Mouse (Mus musculus) intestine, postnatal 0 days (tissue): ENCODE measurements around the gene Ank. TPM values are rescaled to one million over a fixed set of nuclear protein-coding genes. Genes with fewer than 3 reads are reported as not detected.

ENCODE experiments used
- ATAC-seq: fragments of 200-750 bp; cut with Nextera tagmentation; 2 replicates; pipeline ENCODE4 v1.8.0; 2017; ENCODE audit warnings: mild to moderate bottlenecking, moderate TSS enrichment, moderate library complexity
- H3K27ac ChIP-seq: fragments of 300-500 bp; sonication (generic); 2 replicates; pipeline ENCODE4 v1.5.1; 2014; ENCODE audit warnings: mild to moderate bottlenecking, low read depth, low read length, moderate library complexity
- H3K27me3 ChIP-seq: fragments of 300-500 bp; sonication (generic); replicated peaks from 2 replicates; pipeline ENCODE4 v1.6.1; 2014; ENCODE audit warnings: low read length, mixed read lengths; ENCODE audit not compliant: control insufficient read depth, insufficient read depth
- H3K36me3 ChIP-seq: fragments of 300-500 bp; sonication (generic); 2 replicates; pipeline ENCODE4 v1.6.1; 2014; ENCODE audit warnings: mild to moderate bottlenecking, moderate library complexity; ENCODE audit not compliant: control insufficient read depth, insufficient read depth
- H3K4me1 ChIP-seq: fragments of 300-500 bp; sonication (generic); replicated peaks from 2 replicates; pipeline ENCODE4 v1.6.1; 2014; ENCODE audit warnings: antibody characterized with exemption, low read length, mixed read lengths; ENCODE audit not compliant: control insufficient read depth, insufficient read depth
- H3K4me2 ChIP-seq: fragments of 300-500 bp; sonication (generic); replicated peaks from 2 replicates; pipeline ENCODE4 v1.6.1; 2014; ENCODE audit warnings: low read depth, mild to moderate bottlenecking, moderate library complexity
- H3K4me3 ChIP-seq: fragments of 300-500 bp; sonication (generic); 2 replicates; pipeline ENCODE4 v1.5.1; 2014; ENCODE audit warnings: low read depth, low read length
- H3K9ac ChIP-seq: fragments of 300-500 bp; sonication (generic); 2 replicates; pipeline ENCODE4 v1.6.1; 2014; ENCODE audit warnings: mild to moderate bottlenecking, low read depth, low read length
- H3K9me3 ChIP-seq: fragments of 300-500 bp; sonication (generic); 2 replicates; pipeline ENCODE4 v1.6.1; 2016; ENCODE audit warnings: mixed run types; ENCODE audit not compliant: control insufficient read depth
- CTCF ChIP-seq: sonication (generic); IDR thresholded peaks from 2 replicates; pipeline ENCODE4 v1.5.1; 2016; ENCODE audit warnings: low read depth, mild to moderate bottlenecking, control low read depth, antibody characterized with exemption, moderate library complexity
- WGBS: fragments of 180-500 bp; shearing (Covaris S2); extraction: QIAGEN DNeasy Blood & Tissue Kit; methylation state at CpG from one replicate; pipeline ENCODE4 v1.1.7; 2014; 5-methylcytosine and 5-hydroxymethylcytosine counted together
- polyA plus RNA-seq: library from polyadenylated mRNA; unstranded; fragments of >200 nt; fragmentation: Nextera tagmentation; extraction: Ambion mirVana; gene quantifications from 2 replicates; pipeline ENCODE4 v1.2.1, GENCODE M21; 2015

Gene Ank
- polyA plus RNA-seq, 1 experiment from 2014 or later: 20.9 TPM

DNA sequence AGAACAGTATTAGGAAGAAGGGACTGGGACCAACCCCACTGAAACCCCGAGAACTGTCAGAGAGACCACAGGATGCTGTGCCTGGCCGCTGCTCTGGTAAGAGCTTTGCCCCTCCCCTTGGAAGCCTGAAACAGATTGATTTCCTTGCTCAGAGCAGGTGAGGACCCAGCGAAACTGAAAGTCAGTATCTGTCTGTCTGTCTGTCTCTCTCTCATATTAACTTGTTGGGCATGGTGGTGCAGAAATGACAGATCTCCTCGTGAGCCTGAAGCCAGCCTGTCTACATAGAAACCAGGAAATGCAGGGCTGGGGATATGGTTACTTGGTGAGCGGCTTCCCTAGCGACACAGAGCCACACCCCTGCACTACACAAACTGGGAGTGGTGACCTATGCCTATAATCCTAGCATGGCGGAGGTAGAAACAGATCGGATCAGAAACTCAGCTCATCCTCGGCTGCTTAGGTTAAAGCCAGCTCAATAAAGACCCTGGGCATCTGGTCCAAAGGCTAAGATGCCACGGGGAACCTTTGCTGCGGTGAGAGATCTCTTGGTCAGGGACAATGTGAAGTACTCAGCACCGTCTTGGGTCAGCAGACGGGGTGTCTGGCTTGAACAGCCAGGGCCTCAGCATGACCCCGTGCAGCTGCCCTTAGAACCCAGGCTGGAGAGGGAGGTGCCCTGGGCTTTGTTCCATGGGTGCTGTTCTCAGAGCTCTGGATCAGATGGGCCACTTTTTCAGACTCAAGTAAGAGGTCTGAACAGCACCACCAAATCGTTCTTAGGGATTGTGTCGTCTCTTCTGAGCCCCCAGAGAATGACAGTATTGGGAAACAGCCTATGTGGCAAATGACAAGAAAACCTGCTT, 111.7 kb downstream of the Ank start:
- Histone ChIP-seq H3K36me3 (peaks cover 10% of the 10 kb centered on the region; the same call in 1 of the 2 replicates), H3K4me1 (no peaks in the 10 kb centered on the region), H3K9ac (no peak overlapping the region), H3K27ac (no peak overlapping the region), H3K27me3 (no peaks in the 10 kb centered on the region), H3K4me2 (peak overlapping the region; percentile 32; the same call in 1 of the 2 replicates), H3K4me3 (no peak overlapping the region), H3K9me3 (no peaks in the 10 kb centered on the region)
- TF ChIP-seq CTCF: no peak
- WGBS: 64% methylated on average over 16 of the region's 16 CpGs
- ATAC-seq: peak; percentile 80

- WGBS: 66% methylated on average over 6 of the region's 6 CpGs
Observed at GRCm38 (mm10) chr15:27578918-27579317, 112.4 kb downstream of the Ank start.

GRCm38 (mm10) chr15:27579853-27580252, 113.4 kb downstream of the Ank start:
- H3K36me3 ChIP-seq: peaks cover 7% of the 10 kb centered on the region; the same call in 1 of the 2 replicates
- H3K4me1 ChIP-seq: no peaks in the 10 kb centered on the region
- TF ChIP-seq CTCF: no peak
- no peak overlapping the region for H3K4me2 ChIP-seq
- no peaks in the 10 kb centered on the region for H3K27me3 ChIP-seq
- 82% methylated on average over 2 of the region's 2 CpGs for WGBS
- H3K9ac ChIP-seq: no peak overlapping the region
- H3K4me3 ChIP-seq: no peak overlapping the region
- H3K9me3 ChIP-seq: no peaks in the 10 kb centered on the region
- ATAC-seq: no peak
- H3K27ac ChIP-seq: no peak overlapping the region

More at GRCm38 (mm10) chr15:27578918-27579317, 112.4 kb downstream of the Ank start:
- no peak for TF ChIP-seq CTCF
- Histone ChIP-seq H3K36me3 (peaks cover 10% of the 10 kb centered on the region; the same call in 1 of the 2 replicates), H3K4me1 (no peaks in the 10 kb centered on the region), H3K9ac (no peak overlapping the region), H3K4me2 (no peak overlapping the region), H3K27me3 (no peaks in the 10 kb centered on the region), H3K9me3 (no peaks in the 10 kb centered on the region), H3K4me3 (no peak overlapping the region), H3K27ac (no peak overlapping the region)
- ATAC-seq: no peak

DNA sequence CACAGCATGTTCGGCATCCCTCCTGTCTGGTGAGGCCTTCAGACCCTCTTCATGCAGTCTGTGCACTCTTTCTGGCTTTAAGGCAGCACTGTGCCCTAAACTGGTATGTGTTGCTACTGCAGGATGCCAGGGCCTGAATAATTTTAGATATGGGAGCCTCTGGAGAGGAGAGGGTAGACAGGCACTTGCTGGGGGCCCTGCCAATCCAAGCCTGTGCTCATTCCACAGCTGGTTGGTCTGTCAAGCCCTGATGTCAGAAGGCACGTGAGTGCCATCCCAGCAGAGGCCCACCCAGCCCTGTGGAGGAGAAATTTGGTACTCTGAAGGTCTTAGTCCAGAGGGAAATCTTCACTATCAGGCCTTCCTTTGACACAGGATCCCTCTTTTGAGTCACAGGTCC, 114.3 kb downstream of the Ank start:
- Histone ChIP-seq H3K4me2 (no peak overlapping the region), H3K27me3 (no peaks in the 10 kb centered on the region)
- ATAC-seq: no peak

GRCm38 (mm10) chr15:27581640-27582039, 115.2 kb downstream of the Ank start:
- Histone ChIP-seq H3K9me3 (no peaks in the 10 kb centered on the region), H3K4me3 (no peak overlapping the region), H3K36me3 (0 out of 2 replicates have a peak, but pooled peaks cover 3% of the 10 kb centered on the region), H3K4me1 (no peaks in the 10 kb centered on the region), H3K9ac (no peak overlapping the region), H3K27ac (no peak overlapping the region), H3K4me2 (no peak overlapping the region), H3K27me3 (no peaks in the 10 kb centered on the region)
- ATAC-seq: no peak
- WGBS: 74% methylated on average over 3 of the region's 3 CpGs
- TF ChIP-seq CTCF: no peak

More for the DNA sequence above, 114.3 kb downstream of the Ank start:
- Histone ChIP-seq H3K36me3 (peaks cover 4% of the 10 kb centered on the region; the same call in 1 of the 2 replicates), H3K9ac (no peak overlapping the region), H3K4me1 (no peaks in the 10 kb centered on the region), H3K4me3 (no peak overlapping the region), H3K27ac (no peak overlapping the region), H3K9me3 (no peaks in the 10 kb centered on the region)
- 82% methylated on average over 2 of the region's 2 CpGs for WGBS
- TF ChIP-seq CTCF: no peak

DNA sequence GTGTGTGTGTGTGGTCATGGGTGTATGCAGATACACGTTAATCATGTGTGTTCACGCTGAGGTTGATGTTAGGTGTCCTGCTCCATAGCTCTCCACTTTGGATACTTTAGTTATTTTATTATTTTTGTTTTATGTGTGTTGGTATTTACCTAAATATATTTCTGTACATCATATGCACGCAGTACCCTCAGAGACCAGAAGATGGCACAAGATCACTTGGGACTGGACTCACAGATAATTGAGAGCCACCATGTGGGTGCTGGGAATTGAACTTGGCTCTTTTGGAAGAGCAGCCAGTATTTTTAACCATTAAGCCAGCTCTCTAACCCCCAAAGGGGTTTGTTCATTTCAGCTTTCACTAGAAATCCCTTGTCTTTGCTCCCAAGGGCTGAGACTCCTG, 116.0 kb downstream of the Ank start:
- TF ChIP-seq CTCF: peak; percentile 61
- no peak for ATAC-seq
- H3K4me3 ChIP-seq: no peak overlapping the region
- no peaks in the 10 kb centered on the region for H3K4me1 ChIP-seq
- no peak overlapping the region for H3K27ac ChIP-seq
- no peak overlapping the region for H3K9ac ChIP-seq
- no peaks in the 10 kb centered on the region for H3K27me3 ChIP-seq
- 98% methylated on average over 3 of the region's 3 CpGs for WGBS
- H3K36me3 ChIP-seq: 0 out of 2 replicates have a peak, but pooled peaks cover 5% of the 10 kb centered on the region
- H3K4me2 ChIP-seq: no peak overlapping the region
- H3K9me3 ChIP-seq: no peaks in the 10 kb centered on the region
